Mouse (Mus musculus) bone marrow macrophage, adult 2 months (primary cell): ENCODE results near the gene Ccnl2.

Experiments used
- CTCF ChIP-seq: IDR thresholded peaks from 2 replicates; pipeline ENCODE4 v1.5.1; 2012; ENCODE audit warnings: low read depth, mild to moderate bottlenecking, low read length, moderate library complexity
- POLR2A ChIP-seq: IDR thresholded peaks from 2 replicates; pipeline ENCODE4 v1.6.1; 2012; ENCODE audit warnings: mild to moderate bottlenecking, low read depth, low read length, borderline replicate concordance

DNA sequence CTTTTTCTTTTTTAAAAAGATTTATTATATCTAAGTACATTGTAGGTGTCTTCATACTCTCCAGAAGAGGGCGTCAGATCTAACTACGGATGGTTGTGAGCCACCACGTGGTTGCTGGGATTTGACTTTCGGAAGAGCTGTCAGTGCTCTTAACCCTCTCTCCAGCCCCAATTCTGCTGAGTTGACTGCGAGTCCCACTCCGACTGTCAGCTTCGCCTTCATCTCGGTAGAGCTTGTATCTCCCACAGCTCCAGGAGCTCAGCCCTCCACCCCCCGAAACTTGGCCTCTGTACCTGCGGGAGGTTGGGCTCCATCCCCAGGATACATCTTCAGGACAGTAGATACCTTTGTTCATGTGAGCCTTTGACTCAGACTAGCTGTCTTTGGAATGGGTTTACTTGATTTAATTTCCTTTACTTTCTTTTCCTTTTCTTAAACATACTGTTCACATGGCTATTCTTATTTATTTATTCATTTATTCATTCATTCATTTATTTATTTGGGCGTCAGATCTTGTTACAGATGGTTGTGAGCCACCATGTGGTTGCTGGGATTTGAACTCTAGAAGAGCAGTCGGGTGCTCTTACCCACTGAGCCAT lies 9.4 kb upstream of the Ccnl2 start, which contains the start of gene Mrpl20:
- no peak for TF ChIP-seq CTCF
- TF ChIP-seq POLR2A, result no peak
